Mouse (Mus musculus) neural tube, embryonic 13.5 days (tissue): ENCODE results near the gene Prkn. TPM values are rescaled to one million over a fixed set of nuclear protein-coding genes. Genes with fewer than 3 reads are reported as not detected.

Experiments
- ATAC-seq: fragments of 200-750 bp; cut with Nextera tagmentation; 2 replicates; pipeline ENCODE4 v1.8.0; 2017; ENCODE audit warnings: low read depth, mild to moderate bottlenecking, moderate TSS enrichment, moderate library complexity
- H3K27ac ChIP-seq: fragments of 300-500 bp; sonication (generic); replicated peaks from 2 replicates; pipeline ENCODE4 v1.5.1; 2015; ENCODE audit warnings: moderate library complexity, mild to moderate bottlenecking, inconsistent platforms
- H3K27me3 ChIP-seq: fragments of 300-500 bp; sonication (generic); 2 replicates; pipeline ENCODE4 v1.6.1; 2015; ENCODE audit warnings: mild to moderate bottlenecking, inconsistent platforms
- H3K36me3 ChIP-seq: fragments of 300-500 bp; sonication (generic); 2 replicates; pipeline ENCODE4 v1.6.1; 2015; ENCODE audit warnings: mild to moderate bottlenecking, inconsistent platforms
- H3K4me1 ChIP-seq: fragments of 300-500 bp; sonication (generic); replicated peaks from 2 replicates; pipeline ENCODE4 v1.6.1; 2015; ENCODE audit warnings: inconsistent platforms
- H3K4me2 ChIP-seq: fragments of 300-500 bp; sonication (generic); 2 replicates; pipeline ENCODE4 v1.6.1; 2015; ENCODE audit warnings: inconsistent platforms, mild to moderate bottlenecking, moderate library complexity
- H3K4me3 ChIP-seq: fragments of 300-500 bp; sonication (generic); 2 replicates; pipeline ENCODE4 v1.5.1; 2015; ENCODE audit warnings: mild to moderate bottlenecking, inconsistent platforms
- H3K9ac ChIP-seq: fragments of 300-500 bp; sonication (generic); 2 replicates; pipeline ENCODE4 v1.6.1; 2015; ENCODE audit warnings: moderate library complexity, mild to moderate bottlenecking, inconsistent platforms
- H3K9me3 ChIP-seq: fragments of 300-500 bp; sonication (generic); 2 replicates; pipeline ENCODE4 v1.6.1; 2016; ENCODE audit warnings: inconsistent platforms
- WGBS: fragments of 180-500 bp; shearing (Covaris S2); methylation state at CpG from one replicate; pipeline ENCODE4 v1.1.7; 2015; 5-methylcytosine and 5-hydroxymethylcytosine counted together
- polyA plus RNA-seq: library from polyadenylated mRNA; unstranded; fragments of >200 nt; fragmentation: Nextera tagmentation; extraction: Ambion mirVana; gene quantifications from 2 replicates; pipeline ENCODE4 v1.2.1, GENCODE M21; 2015

The Prkn gene
- polyA plus RNA-seq, 1 experiment from 2014 or later, result 3.6 TPM

GRCm38 (mm10) chr17:11795979-11796378 is 955.8 kb downstream of the Prkn start:
- 78% methylated on average over 3 of the region's 3 CpGs for WGBS
- ATAC-seq, result no peak

GRCm38 (mm10) chr17:11801226-11801625 is 961.0 kb downstream of the Prkn start:
- WGBS, result 91% methylated on average over 4 of the region's 4 CpGs
- Histone ChIP-seq H3K36me3 (no peaks in the 10 kb centered on the region), H3K4me1 (no peaks in the 10 kb centered on the region), H3K9me3 (no peaks in the 10 kb centered on the region), H3K27me3 (no peaks in the 10 kb centered on the region), H3K4me3 (no peak overlapping the region), H3K27ac (no peak overlapping the region), H3K9ac (no peak overlapping the region), H3K4me2 (no peak overlapping the region)
- no peak for ATAC-seq

More at GRCm38 (mm10) chr17:11795979-11796378, 955.8 kb downstream of the Prkn start:
- H3K4me3 ChIP-seq, result no peak overlapping the region
- no peaks in the 10 kb centered on the region for H3K27me3 ChIP-seq
- no peak overlapping the region for H3K27ac ChIP-seq
- no peaks in the 10 kb centered on the region for H3K36me3 ChIP-seq
- H3K4me1 ChIP-seq, result no peaks in the 10 kb centered on the region
- no peaks in the 10 kb centered on the region for H3K9me3 ChIP-seq
- no peak overlapping the region for H3K9ac ChIP-seq
- no peak overlapping the region for H3K4me2 ChIP-seq

- Histone ChIP-seq H3K27ac (no peak overlapping the region), H3K9me3 (no peaks in the 10 kb centered on the region), H3K27me3 (no peaks in the 10 kb centered on the region), H3K4me2 (no peak overlapping the region), H3K4me3 (no peak overlapping the region), H3K36me3 (no peaks in the 10 kb centered on the region), H3K4me1 (no peaks in the 10 kb centered on the region), H3K9ac (no peak overlapping the region)
- ATAC-seq, result no peak
- 84% methylated on average over 3 of the region's 3 CpGs for WGBS
Observed at GRCm38 (mm10) chr17:11807280-11807679, 967.1 kb downstream of the Prkn start.

- no peak overlapping the region for H3K27ac ChIP-seq
- no peak overlapping the region for H3K9ac ChIP-seq
- no peaks in the 10 kb centered on the region for H3K9me3 ChIP-seq
- H3K27me3 ChIP-seq, result no peaks in the 10 kb centered on the region
- no peak overlapping the region for H3K4me2 ChIP-seq
- no peaks in the 10 kb centered on the region for H3K36me3 ChIP-seq
- H3K4me3 ChIP-seq, result no peak overlapping the region
- WGBS, result 59% methylated on average over 2 of the region's 2 CpGs
- ATAC-seq, result no peak
- H3K4me1 ChIP-seq, result no peaks in the 10 kb centered on the region
Observed at GRCm38 (mm10) chr17:11817886-11818285, 977.7 kb downstream of the Prkn start.

- peaks cover 11% of the 10 kb centered on the region for H3K4me1 ChIP-seq
- H3K36me3 ChIP-seq, result no peaks in the 10 kb centered on the region
- no peaks in the 10 kb centered on the region for H3K9me3 ChIP-seq
- no peak overlapping the region for H3K9ac ChIP-seq
- H3K27me3 ChIP-seq, result no peaks in the 10 kb centered on the region
- WGBS, result 57% methylated on average over 8 of the region's 8 CpGs
- no peak overlapping the region for H3K27ac ChIP-seq
- no peak for ATAC-seq
- no peak overlapping the region for H3K4me3 ChIP-seq
- no peak overlapping the region for H3K4me2 ChIP-seq
Observed at GRCm38 (mm10) chr17:11819506-11819905, 979.3 kb downstream of the Prkn start.

GRCm38 (mm10) chr17:11820757-11821156 is 980.6 kb downstream of the Prkn start:
- H3K27ac ChIP-seq, result no peak overlapping the region
- no peak overlapping the region for H3K9ac ChIP-seq
- WGBS, result 78% methylated on average over 4 of the region's 4 CpGs
- H3K4me1 ChIP-seq, result peaks cover 11% of the 10 kb centered on the region
- no peak overlapping the region for H3K4me2 ChIP-seq
- no peaks in the 10 kb centered on the region for H3K9me3 ChIP-seq
- no peak overlapping the region for H3K4me3 ChIP-seq
- no peaks in the 10 kb centered on the region for H3K36me3 ChIP-seq
- no peak for ATAC-seq
- H3K27me3 ChIP-seq, result no peaks in the 10 kb centered on the region

- no peak overlapping the region for H3K27ac ChIP-seq
- 70% methylated on average over 3 of the region's 3 CpGs for whole genome bisulfite sequencing
- ATAC-seq, result no peak
- no peaks in the 10 kb centered on the region for H3K36me3 ChIP-seq
- 0 out of 2 replicates have a peak, but pooled peaks cover 6% of the 10 kb centered on the region for H3K9me3 ChIP-seq
- H3K4me3 ChIP-seq, result no peak overlapping the region
- H3K4me2 ChIP-seq, result no peak overlapping the region
- H3K9ac ChIP-seq, result no peak overlapping the region
- H3K4me1 ChIP-seq, result no peaks in the 10 kb centered on the region
- H3K27me3 ChIP-seq, result no peaks in the 10 kb centered on the region
Observed at GRCm38 (mm10) chr17:11829501-11829900, 989.3 kb downstream of the Prkn start.

GRCm38 (mm10) chr17:11837121-11837520 is 996.9 kb downstream of the Prkn start:
- Histone ChIP-seq H3K27me3 (no peaks in the 10 kb centered on the region), H3K36me3 (no peaks in the 10 kb centered on the region), H3K4me1 (no peaks in the 10 kb centered on the region), H3K27ac (no peak overlapping the region), H3K9me3 (no peaks in the 10 kb centered on the region), H3K4me2 (no peak overlapping the region), H3K4me3 (no peak overlapping the region), H3K9ac (no peak overlapping the region)
- no peak for ATAC-seq
- 92% methylated on average over 3 of the region's 3 CpGs for WGBS

- ATAC-seq, result no peak
- Histone ChIP-seq H3K9ac (no peak overlapping the region), H3K36me3 (no peaks in the 10 kb centered on the region), H3K4me2 (no peak overlapping the region), H3K4me1 (no peaks in the 10 kb centered on the region), H3K27me3 (no peaks in the 10 kb centered on the region), H3K9me3 (no peaks in the 10 kb centered on the region), H3K27ac (no peak overlapping the region), H3K4me3 (no peak overlapping the region)
- WGBS, result 85% methylated on average over 4 of the region's 4 CpGs
Observed at GRCm38 (mm10) chr17:11844436-11844835, 1004.3 kb downstream of the Prkn start.

GRCm38 (mm10) chr17:11844989-11845388 is 1004.8 kb downstream of the Prkn start:
- ATAC-seq, result no peak
- WGBS, result 90% methylated on average over 3 of the region's 3 CpGs
- no peaks in the 10 kb centered on the region for H3K36me3 ChIP-seq
- H3K27ac ChIP-seq, result no peak overlapping the region
- no peak overlapping the region for H3K9ac ChIP-seq
- no peaks in the 10 kb centered on the region for H3K4me1 ChIP-seq
- no peak overlapping the region for H3K4me2 ChIP-seq
- no peak overlapping the region for H3K4me3 ChIP-seq
- H3K27me3 ChIP-seq, result no peaks in the 10 kb centered on the region
- H3K9me3 ChIP-seq, result no peaks in the 10 kb centered on the region

GRCm38 (mm10) chr17:11845506-11845905 is 1005.3 kb downstream of the Prkn start:
- H3K36me3 ChIP-seq, result no peaks in the 10 kb centered on the region
- no peaks in the 10 kb centered on the region for H3K27me3 ChIP-seq
- no peaks in the 10 kb centered on the region for H3K9me3 ChIP-seq
- no peak overlapping the region; the same call in 1 of the 2 replicates for H3K27ac ChIP-seq
- no peaks in the 10 kb centered on the region for H3K4me1 ChIP-seq
- no peak for ATAC-seq
- H3K4me3 ChIP-seq, result no peak overlapping the region
- WGBS, result 73% methylated on average over 2 of the region's 2 CpGs
- no peak overlapping the region for H3K4me2 ChIP-seq
- H3K9ac ChIP-seq, result no peak overlapping the region

- H3K36me3 ChIP-seq, result no peaks in the 10 kb centered on the region
- ATAC-seq, result no peak
- H3K9ac ChIP-seq, result no peak overlapping the region
- H3K27me3 ChIP-seq, result no peaks in the 10 kb centered on the region
- 87% methylated on average over 10 of the region's 10 CpGs for WGBS
- H3K27ac ChIP-seq, result no peak overlapping the region
- no peak overlapping the region for H3K4me2 ChIP-seq
- no peaks in the 10 kb centered on the region for H3K4me1 ChIP-seq
- H3K9me3 ChIP-seq, result no peaks in the 10 kb centered on the region
- H3K4me3 ChIP-seq, result no peak overlapping the region
Observed at GRCm38 (mm10) chr17:11854571-11854970, 1014.4 kb downstream of the Prkn start.

GRCm38 (mm10) chr17:11858772-11859405 is 1018.7 kb downstream of the Prkn start:
- Histone ChIP-seq H3K27ac (no peak overlapping the region), H3K9ac (no peak overlapping the region), H3K4me3 (no peak overlapping the region), H3K4me1 (no peaks in the 10 kb centered on the region), H3K9me3 (no peaks in the 10 kb centered on the region), H3K4me2 (no peak overlapping the region), H3K27me3 (no peaks in the 10 kb centered on the region), H3K36me3 (no peaks in the 10 kb centered on the region)
- WGBS, result 87% methylated on average over 7 of the region's 7 CpGs
- no peak for ATAC-seq
